Mouse (Mus musculus) CH12.LX (cell line): ENCODE measurements around the gene Dpm2.

Experiments used
- BHLHE40 ChIP-seq: IDR thresholded peaks from 2 replicates; pipeline ENCODE4 v1.6.1; 2011; ENCODE audit warnings: mild to moderate bottlenecking, low read depth, low read length, improper control_type of control experiment
- CTCF ChIP-seq, 2 experiments: IDR thresholded peaks in 1 of 2; conservative IDR thresholded peaks in 1 of 2; 2 replicates each; pipeline ENCODE4 v1.5.1; 2011 to 2012; ENCODE audit warnings: low read depth in 2 of 2, low read length in 2 of 2, improper control_type of control experiment in 1 of 2, inconsistent platforms in 1 of 2, mild to moderate bottlenecking in 1 of 2, moderate library complexity in 1 of 2
- EP300 ChIP-seq: IDR thresholded peaks from 2 replicates; pipeline ENCODE4 v1.6.1; 2011; ENCODE audit warnings: low read length, improper control_type of control experiment
- MAX ChIP-seq: IDR thresholded peaks from 2 replicates; pipeline ENCODE4 v1.6.1; 2011; ENCODE audit warnings: low read length, improper control_type of control experiment
- RAD21 ChIP-seq: IDR thresholded peaks from 2 replicates; pipeline ENCODE4 v1.6.1; 2011; ENCODE audit warnings: low read depth, mild to moderate bottlenecking, low read length, improper control_type of control experiment, moderate library complexity
- RCOR1 ChIP-seq: conservative IDR thresholded peaks from 2 replicates; pipeline ENCODE4 v1.6.1; 2012; ENCODE audit warnings: low read depth, mild to moderate bottlenecking, inconsistent platforms, low read length, improper control_type of control experiment
- USF2 ChIP-seq: conservative IDR thresholded peaks from 2 replicates; pipeline ENCODE4 v1.6.1; 2011; ENCODE audit warnings: low read depth, low read length, improper control_type of control experiment

DNA sequence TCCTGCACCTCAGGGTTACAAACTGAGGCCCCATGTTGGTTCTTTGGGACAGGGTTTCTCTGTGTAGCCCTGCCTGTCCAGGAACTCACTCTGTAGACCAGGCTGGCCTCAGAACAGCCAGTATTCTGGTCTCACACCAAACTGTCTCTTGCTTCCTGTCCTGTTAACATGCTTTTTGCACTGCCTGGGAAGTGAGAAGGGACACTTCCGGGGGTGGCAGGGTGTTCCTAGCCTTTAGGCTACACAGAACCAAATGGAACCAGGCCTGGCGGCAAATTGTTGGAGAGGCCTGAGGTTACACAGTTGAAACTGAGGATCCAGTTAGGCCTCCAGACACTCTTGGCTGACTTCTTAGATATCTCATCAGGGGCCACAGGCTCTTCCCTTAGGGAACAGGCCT, 37.5 kb upstream of the Dpm2 start:
- TF ChIP-seq RCOR1: no peak
- TF ChIP-seq CTCF (conservative IDR thresholded peaks at IDR 0.05 in 1 of 2, IDR thresholded peaks at IDR 0.05 in 1 of 2; ENCODE audit: low read depth in 2 of 2, low read length in 2 of 2): no peak
- no peak for TF ChIP-seq MAX
- no peak for TF ChIP-seq EP300
- no peak for TF ChIP-seq BHLHE40
- no peak for TF ChIP-seq RAD21
- TF ChIP-seq USF2: no peak
